Mouse (Mus musculus) embryonic facial prominence, embryonic 15.5 days (tissue): Measurements from ENCODE around the gene Spint1. TPM values are rescaled to one million over a fixed set of nuclear protein-coding genes. Genes with fewer than 3 reads are reported as not detected.
A peak's percentile ranks its signal among the peaks of the same experiment; 100 is the strongest.

ENCODE experiments used
- ATAC-seq: fragments of 200-750 bp; cut with Nextera tagmentation; 2 replicates; pipeline ENCODE4 v1.8.0; 2017; ENCODE audit warnings: low read depth, moderate TSS enrichment; ENCODE audit not compliant: insufficient number of reproducible peaks, low FRiP score, low TSS enrichment
- H3K27ac ChIP-seq: fragments of 300-500 bp; sonication (generic); replicated peaks from 2 replicates; pipeline ENCODE4 v1.5.1; 2015; ENCODE audit warnings: mild to moderate bottlenecking, inconsistent platforms
- H3K27me3 ChIP-seq: fragments of 300-500 bp; sonication (generic); 2 replicates; pipeline ENCODE4 v1.6.1; 2015; ENCODE audit warnings: inconsistent platforms
- H3K36me3 ChIP-seq: fragments of 300-500 bp; sonication (generic); 2 replicates; pipeline ENCODE4 v1.6.1; 2015; ENCODE audit warnings: mild to moderate bottlenecking, inconsistent platforms
- H3K4me1 ChIP-seq: fragments of 300-500 bp; sonication (generic); 2 replicates; pipeline ENCODE4 v1.6.1; 2015; ENCODE audit warnings: inconsistent platforms
- H3K4me2 ChIP-seq: fragments of 300-500 bp; sonication (generic); replicated peaks from 2 replicates; pipeline ENCODE4 v1.6.1; 2015; ENCODE audit warnings: mild to moderate bottlenecking, inconsistent platforms
- H3K4me3 ChIP-seq: fragments of 300-500 bp; sonication (generic); replicated peaks from 2 replicates; pipeline ENCODE4 v1.5.1; 2015; ENCODE audit warnings: mild to moderate bottlenecking, inconsistent platforms
- H3K9ac ChIP-seq: fragments of 300-500 bp; sonication (generic); 2 replicates; pipeline ENCODE4 v1.6.1; 2015; ENCODE audit warnings: inconsistent platforms
- H3K9me3 ChIP-seq: fragments of 300-500 bp; sonication (generic); replicated peaks from 2 replicates; pipeline ENCODE4 v1.6.1; 2016; ENCODE audit warnings: inconsistent platforms
- WGBS: fragments of 180-500 bp; shearing (Covaris S2); methylation state at CpG from one replicate; pipeline ENCODE4 v1.1.7; 2015; 5-methylcytosine and 5-hydroxymethylcytosine counted together
- polyA plus RNA-seq: library from polyadenylated mRNA; unstranded; fragments of >200 nt; fragmentation: Nextera tagmentation; extraction: Ambion mirVana; gene quantifications from 2 replicates; pipeline ENCODE4 v1.2.1, GENCODE M21; 2015

Spint1 gene
- polyA plus RNA-seq, 1 experiment from 2014 or later: 33.0 TPM

DNA sequence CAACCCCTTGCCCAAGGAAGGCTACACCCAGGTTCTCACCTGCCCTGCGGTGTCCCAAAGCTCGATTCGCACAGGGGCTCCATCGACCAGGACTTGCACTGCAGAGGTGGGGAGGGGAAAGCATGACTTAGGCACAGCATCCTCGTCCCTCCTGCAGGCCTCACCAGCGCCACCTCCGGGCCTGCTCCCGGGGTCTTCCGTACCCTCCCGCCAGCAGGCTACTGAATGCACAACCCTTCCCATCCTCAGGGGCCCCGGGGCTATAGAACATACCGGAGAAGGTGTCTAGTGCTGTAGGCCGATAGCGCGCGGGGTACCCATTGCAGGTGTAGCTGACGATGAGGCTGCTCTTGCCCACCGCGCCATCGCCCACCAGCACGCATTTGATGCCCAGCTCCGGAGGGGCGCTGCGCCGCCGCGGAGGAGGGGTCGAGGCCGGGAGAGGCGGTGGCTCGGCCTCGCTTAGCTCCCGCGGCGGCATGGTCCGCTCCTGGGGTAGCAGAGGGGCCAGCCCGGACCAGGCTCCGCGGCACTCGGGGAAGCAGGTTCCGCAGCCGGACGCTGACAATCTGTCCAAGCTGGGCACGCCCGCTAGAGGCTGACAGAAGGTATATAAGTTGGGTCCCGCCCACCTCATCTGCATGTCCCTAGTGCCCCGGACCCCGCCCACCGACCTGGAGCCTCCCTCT is 33.6 kb downstream of the Spint1 start, which contains the start of gene Rhov:
Rhov (minus strand) TSS at position 630 of the 689 bp plus-strand sequence.
- WGBS: under 1% methylated on average over 49 of the region's 49 CpGs
- Histone ChIP-seq H3K4me3 (peak within 1 kb of the TSS; percentile 62), H3K4me1 (peaks cover 9% of the 10 kb centered on the region), H3K9ac (peak within 1 kb of the TSS; percentile 42), H3K27me3 (peaks cover 6% of the 10 kb centered on the region), H3K9me3 (no peaks in the 10 kb centered on the region), H3K4me2 (peak within 1 kb of the TSS; percentile 99), H3K36me3 (no peaks in the 10 kb centered on the region), H3K27ac (no peak within 1 kb of the TSS)
- ATAC-seq: peak; percentile 79

- no peak overlapping the region for H3K9ac ChIP-seq
- no peak overlapping the region for H3K4me2 ChIP-seq
- H3K27ac ChIP-seq: no peak overlapping the region
- H3K9me3 ChIP-seq: no peaks in the 10 kb centered on the region
- 62% methylated on average over 1 of the region's 1 CpGs for WGBS
- no peaks in the 10 kb centered on the region for H3K36me3 ChIP-seq
- H3K4me3 ChIP-seq: no peak overlapping the region
- peaks cover 9% of the 10 kb centered on the region for H3K4me1 ChIP-seq
- ATAC-seq: no peak
- H3K27me3 ChIP-seq: peaks cover 6% of the 10 kb centered on the region
Observed at GRCm38 (mm10) chr2:119274126-119274525, 37.0 kb downstream of the Spint1 start.

DNA sequence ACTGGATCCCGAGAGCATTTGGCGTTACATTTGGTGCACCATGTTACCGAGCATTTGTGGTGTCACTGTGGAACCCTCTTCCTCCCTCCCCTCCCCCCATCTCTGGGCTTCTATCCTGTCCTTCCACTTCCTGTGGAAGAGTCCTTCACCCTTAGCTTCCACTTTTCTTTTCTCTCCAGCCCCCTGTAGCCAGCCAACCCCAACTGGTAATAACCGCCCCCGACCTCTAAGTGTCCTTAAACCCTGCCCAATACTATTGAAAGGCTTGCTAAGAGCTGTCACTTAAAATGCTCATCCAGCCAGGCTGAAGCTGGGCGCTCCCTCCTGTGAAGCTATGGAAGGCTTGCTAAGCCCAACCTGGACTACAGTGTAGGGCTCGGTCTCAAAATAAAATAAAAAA is 39.8 kb downstream of the Spint1 start:
- H3K4me3 ChIP-seq: no peak overlapping the region
- no peak overlapping the region for H3K27ac ChIP-seq
- ATAC-seq: no peak
- no peaks in the 10 kb centered on the region for H3K9me3 ChIP-seq
- H3K4me2 ChIP-seq: no peak overlapping the region
- 81% methylated on average over 7 of the region's 7 CpGs for WGBS
- no peaks in the 10 kb centered on the region for H3K4me1 ChIP-seq
- no peaks in the 10 kb centered on the region for H3K36me3 ChIP-seq
- no peaks in the 10 kb centered on the region for H3K27me3 ChIP-seq
- H3K9ac ChIP-seq: no peak overlapping the region

GRCm38 (mm10) chr2:119277810-119278209 is 40.6 kb downstream of the Spint1 start:
- H3K36me3 ChIP-seq: no peaks in the 10 kb centered on the region
- ATAC-seq: no peak
- no peak overlapping the region for H3K9ac ChIP-seq
- no peak overlapping the region for H3K27ac ChIP-seq
- 89% methylated on average over 23 of the region's 23 CpGs for WGBS
- H3K9me3 ChIP-seq: no peaks in the 10 kb centered on the region
- H3K4me1 ChIP-seq: no peaks in the 10 kb centered on the region
- H3K27me3 ChIP-seq: no peaks in the 10 kb centered on the region
- H3K4me3 ChIP-seq: no peak overlapping the region
- H3K4me2 ChIP-seq: no peak overlapping the region

DNA sequence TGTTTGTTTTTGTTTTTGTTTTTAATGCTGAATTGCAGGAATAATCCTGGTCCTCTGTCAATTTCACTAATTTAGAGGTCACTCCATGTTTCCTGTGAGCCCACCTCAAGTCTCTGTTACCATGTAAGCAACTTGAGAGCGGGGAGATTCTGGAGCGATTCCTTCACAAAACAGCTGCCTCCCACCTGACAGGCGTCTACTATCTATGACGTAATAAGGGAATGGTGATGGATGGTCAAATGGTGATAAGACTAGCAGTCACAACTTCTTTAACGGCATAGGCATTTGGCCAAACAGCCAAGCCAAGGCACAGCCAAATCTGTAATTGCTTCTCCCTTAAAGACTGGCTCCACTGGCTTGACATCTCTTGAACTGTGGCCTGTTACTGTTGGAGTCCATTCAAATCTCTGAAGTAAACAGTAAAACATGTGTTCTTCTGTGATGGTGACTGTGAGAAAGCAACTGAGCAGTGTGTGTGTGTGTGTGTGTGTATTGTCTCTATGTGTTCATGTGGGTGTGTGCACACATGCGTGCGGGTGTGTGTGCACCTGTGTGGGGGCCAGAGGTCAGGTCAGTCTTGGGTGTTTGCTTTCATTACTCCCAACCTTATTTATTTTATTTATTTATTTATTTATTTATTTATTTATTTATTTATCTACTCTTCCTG is 44.9 kb downstream of the Spint1 start:
- H3K4me3 ChIP-seq: no peak overlapping the region
- no peak for ATAC-seq
- H3K36me3 ChIP-seq: no peaks in the 10 kb centered on the region
- H3K9me3 ChIP-seq: no peaks in the 10 kb centered on the region
- no peaks in the 10 kb centered on the region for H3K4me1 ChIP-seq
- 86% methylated on average over 7 of the region's 7 CpGs for WGBS
- no peak overlapping the region for H3K27ac ChIP-seq
- H3K4me2 ChIP-seq: no peak overlapping the region
- no peaks in the 10 kb centered on the region for H3K27me3 ChIP-seq
- no peak overlapping the region for H3K9ac ChIP-seq

- Histone ChIP-seq H3K9me3 (no peaks in the 10 kb centered on the region), H3K36me3 (peaks cover 25% of the 10 kb centered on the region), H3K4me2 (no peak overlapping the region), H3K9ac (no peak overlapping the region), H3K27me3 (no peaks in the 10 kb centered on the region), H3K4me1 (peaks cover 20% of the 10 kb centered on the region), H3K27ac (no peak overlapping the region), H3K4me3 (no peak overlapping the region)
- ATAC-seq: no peak
- WGBS: 90% methylated on average over 5 of the region's 5 CpGs
Observed at GRCm38 (mm10) chr2:119287372-119287771, 50.2 kb downstream of the Spint1 start.

DNA sequence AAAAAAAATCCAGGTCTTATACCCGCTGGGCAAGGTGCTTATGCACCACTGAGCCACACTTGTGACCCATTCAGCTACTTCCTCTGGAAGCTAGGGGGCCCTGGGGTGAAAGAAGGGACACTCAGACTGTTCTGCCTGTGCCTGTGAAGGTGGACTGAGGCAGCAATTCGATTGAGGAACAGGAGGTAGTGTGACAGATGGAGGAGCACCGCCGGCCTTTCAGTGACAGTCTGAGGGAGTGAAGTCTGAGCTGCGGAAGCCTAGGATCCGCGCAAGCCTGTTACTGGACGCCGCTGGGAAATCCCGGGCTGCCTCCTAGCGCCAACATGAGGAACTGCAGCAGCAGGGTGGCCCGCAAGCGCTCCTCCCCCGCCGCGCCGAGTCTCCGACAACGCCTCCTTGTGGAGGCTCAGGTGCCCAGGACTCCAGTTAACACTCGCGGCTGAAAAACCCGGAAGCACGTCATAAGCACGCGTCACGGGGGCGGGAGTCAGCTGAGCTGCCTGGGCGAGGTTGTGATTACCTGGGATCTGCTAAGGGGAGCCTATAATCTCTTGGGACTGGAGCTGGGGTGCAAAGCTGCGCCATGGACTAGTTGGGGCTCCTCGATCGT is 51.2 kb downstream of the Spint1 start, which contains the start of gene Vps18:
Vps18 (plus strand) TSS at position 471 of the 613 bp plus-strand sequence.
- Histone ChIP-seq H3K36me3 (peaks cover 35% of the 10 kb centered on the region), H3K9ac (peak within 1 kb of the TSS; percentile 82), H3K27ac (peak within 1 kb of the TSS; percentile 39), H3K4me2 (peak within 1 kb of the TSS; percentile 84), H3K27me3 (no peaks in the 10 kb centered on the region), H3K9me3 (no peaks in the 10 kb centered on the region), H3K4me3 (peak within 1 kb of the TSS; percentile 72), H3K4me1 (peaks cover 20% of the 10 kb centered on the region)
- 2% methylated on average over 31 of the region's 31 CpGs for WGBS
- ATAC-seq: peak; percentile 94

DNA sequence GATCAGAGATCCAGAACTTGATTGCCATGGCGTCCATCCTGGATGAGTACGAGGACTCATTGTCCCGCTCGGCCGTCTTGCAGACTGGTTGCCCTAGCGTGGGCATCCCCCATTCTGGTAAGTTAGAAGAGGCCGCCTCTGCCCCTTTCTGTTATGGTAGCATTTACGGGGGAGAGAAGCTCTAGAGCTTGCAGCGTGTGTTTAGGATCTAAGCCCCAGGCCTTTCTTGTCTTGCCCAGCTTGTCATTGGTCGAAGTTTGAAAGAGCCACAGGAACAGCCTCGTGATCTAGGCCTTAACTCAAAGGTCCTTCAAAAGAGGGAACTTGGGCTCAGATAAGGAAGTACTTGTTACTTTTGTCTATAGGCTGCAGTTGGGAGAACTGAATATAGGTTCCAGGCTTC is 51.9 kb downstream of the Spint1 start:
- H3K9me3 ChIP-seq: no peaks in the 10 kb centered on the region
- H3K36me3 ChIP-seq: peaks cover 41% of the 10 kb centered on the region
- no peaks in the 10 kb centered on the region for H3K27me3 ChIP-seq
- 2% methylated on average over 11 of the region's 11 CpGs for WGBS
- H3K4me1 ChIP-seq: peaks cover 20% of the 10 kb centered on the region
- H3K27ac ChIP-seq: peak overlapping the region; percentile 39
- peak overlapping the region; percentile 82 for H3K9ac ChIP-seq
- ATAC-seq: no peak
- peak overlapping the region; percentile 84 for H3K4me2 ChIP-seq
- peak overlapping the region; percentile 72 for H3K4me3 ChIP-seq

GRCm38 (mm10) chr2:119292281-119292680 is 55.1 kb downstream of the Spint1 start:
- H3K9ac ChIP-seq: no peak overlapping the region
- H3K27me3 ChIP-seq: no peaks in the 10 kb centered on the region
- ATAC-seq: no peak
- no peaks in the 10 kb centered on the region for H3K9me3 ChIP-seq
- 94% methylated on average over 5 of the region's 5 CpGs for WGBS
- H3K4me3 ChIP-seq: no peak overlapping the region
- H3K36me3 ChIP-seq: peaks cover 67% of the 10 kb centered on the region
- no peak overlapping the region for H3K4me2 ChIP-seq
- peaks cover 20% of the 10 kb centered on the region for H3K4me1 ChIP-seq
- H3K27ac ChIP-seq: no peak overlapping the region

DNA sequence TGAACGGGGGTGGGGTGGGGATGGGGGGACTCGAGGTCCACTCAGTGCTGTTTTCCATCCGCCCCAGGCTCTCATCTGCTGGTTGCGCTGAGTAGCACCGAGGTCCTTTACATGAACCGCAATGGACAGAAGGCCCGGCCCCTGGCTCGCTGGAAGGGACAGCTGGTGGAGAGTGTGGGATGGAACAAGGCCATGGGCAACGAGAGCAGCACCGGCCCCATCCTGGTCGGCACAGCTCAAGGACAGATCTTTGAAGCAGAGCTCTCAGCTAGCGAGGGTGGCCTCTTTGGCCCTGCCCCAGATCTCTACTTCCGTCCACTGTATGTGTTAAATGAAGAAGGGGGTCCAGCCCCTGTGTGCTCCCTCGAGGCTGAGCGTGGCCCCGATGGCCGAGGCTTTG is 55.7 kb downstream of the Spint1 start:
- Histone ChIP-seq H3K27me3 (no peaks in the 10 kb centered on the region), H3K9me3 (no peaks in the 10 kb centered on the region), H3K27ac (no peak overlapping the region), H3K36me3 (peaks cover 73% of the 10 kb centered on the region), H3K4me2 (no peak overlapping the region), H3K4me3 (no peak overlapping the region), H3K4me1 (peaks cover 19% of the 10 kb centered on the region), H3K9ac (no peak overlapping the region)
- no peak for ATAC-seq
- 95% methylated on average over 17 of the region's 17 CpGs for WGBS

GRCm38 (mm10) chr2:119293311-119293710 is 56.1 kb downstream of the Spint1 start:
- no peak overlapping the region for H3K4me2 ChIP-seq
- H3K9me3 ChIP-seq: no peaks in the 10 kb centered on the region
- ATAC-seq: no peak
- H3K27ac ChIP-seq: no peak overlapping the region
- H3K4me3 ChIP-seq: no peak overlapping the region
- H3K9ac ChIP-seq: no peak overlapping the region
- peaks cover 75% of the 10 kb centered on the region for H3K36me3 ChIP-seq
- 97% methylated on average over 17 of the region's 17 CpGs for WGBS
- peaks cover 14% of the 10 kb centered on the region for H3K4me1 ChIP-seq
- H3K27me3 ChIP-seq: no peaks in the 10 kb centered on the region
